Mouse (Mus musculus): Measurements from ENCODE around the gene Serhl. TPM values are rescaled to one million over a fixed set of nuclear protein-coding genes. Genes with fewer than 3 reads are reported as not detected.
A peak's percentile ranks its signal among the peaks of the same experiment; 100 is the strongest.

Gene Serhl
- polyA plus RNA-seq, 1 experiment from 2014 or later: 30.6 TPM

GRCm38 (mm10) chr15:83086636-83087328 lies 2.5 kb upstream of the Serhl start:
- no peak overlapping the region for H3K4me2 ChIP-seq (replicated peaks)
- no peak overlapping the region for H3K4me3 ChIP-seq (replicated peaks)
- H3K4me1 ChIP-seq (replicated peaks): peaks cover 30% of the 10 kb centered on the region
- H3K36me3 ChIP-seq: no peaks in the 10 kb centered on the region
- WGBS: 84% methylated on average over 13 of the region's 13 CpGs
- H3K9me3 ChIP-seq: no peaks in the 10 kb centered on the region
- no peak overlapping the region for H3K27ac ChIP-seq
- no peak for ATAC-seq
- H3K9ac ChIP-seq (replicated peaks): no peak overlapping the region
- H3K27me3 ChIP-seq: peaks cover 23% of the 10 kb centered on the region; the same call in 1 of the 2 replicates

DNA sequence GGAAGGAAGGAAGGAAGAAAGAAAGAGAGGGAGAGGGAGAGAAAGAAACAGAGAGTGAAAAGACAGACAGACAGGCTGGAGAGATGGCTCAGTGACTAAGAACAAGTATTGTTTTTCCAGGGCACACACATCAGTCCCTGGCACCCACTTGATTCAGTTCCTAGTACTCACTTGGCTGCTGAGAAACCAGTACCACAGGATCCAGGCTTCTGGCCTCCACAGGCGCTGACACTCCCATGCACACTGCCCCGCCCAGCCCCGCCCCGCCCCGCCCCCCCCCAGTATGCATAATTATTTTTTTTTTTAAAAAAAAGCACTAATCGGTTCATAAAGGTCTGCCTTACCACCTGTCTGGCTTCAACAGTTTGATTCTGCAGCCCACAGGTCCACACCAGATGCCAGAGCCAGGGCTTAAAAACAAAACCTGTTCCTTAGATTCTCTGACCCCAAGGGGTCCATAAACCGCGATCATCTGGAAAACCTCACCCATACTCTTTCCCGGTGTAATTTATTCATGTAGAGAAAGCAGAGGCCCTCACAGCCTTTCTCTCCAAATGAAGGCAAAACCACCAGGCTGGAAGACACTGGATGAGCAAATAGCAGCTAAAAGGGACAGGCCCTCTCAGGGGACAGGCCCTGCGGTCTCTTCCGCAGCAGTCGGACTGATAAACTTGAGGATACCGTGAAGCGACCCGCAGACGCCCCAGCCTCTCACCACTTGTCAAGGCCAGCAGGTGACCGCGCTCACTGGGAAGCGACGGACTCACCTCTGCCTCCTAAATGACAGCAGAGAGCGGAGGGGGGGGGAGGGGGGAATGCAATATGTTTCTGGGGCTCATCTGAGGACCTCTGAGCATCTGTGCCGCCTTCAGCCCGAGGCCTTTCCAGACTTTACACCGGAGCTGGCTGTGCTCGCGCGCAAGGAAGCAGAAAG lies 544 bp upstream of the Serhl start:
- 6% methylated on average over 27 of the region's 27 CpGs for WGBS
- H3K9ac ChIP-seq (replicated peaks): peak overlapping the region; percentile 48; the same call in 1 of the 2 replicates
- H3K4me1 ChIP-seq (replicated peaks): peaks cover 22% of the 10 kb centered on the region
- no peaks in the 10 kb centered on the region for H3K9me3 ChIP-seq
- ATAC-seq: no peak
- no peaks in the 10 kb centered on the region for H3K36me3 ChIP-seq
- peaks cover 23% of the 10 kb centered on the region; the same call in 1 of the 2 replicates for H3K27me3 ChIP-seq
- H3K4me3 ChIP-seq (replicated peaks): no peak overlapping the region
- peak overlapping the region; percentile 37 for H3K4me2 ChIP-seq (replicated peaks)
- no peak overlapping the region for H3K27ac ChIP-seq

DNA sequence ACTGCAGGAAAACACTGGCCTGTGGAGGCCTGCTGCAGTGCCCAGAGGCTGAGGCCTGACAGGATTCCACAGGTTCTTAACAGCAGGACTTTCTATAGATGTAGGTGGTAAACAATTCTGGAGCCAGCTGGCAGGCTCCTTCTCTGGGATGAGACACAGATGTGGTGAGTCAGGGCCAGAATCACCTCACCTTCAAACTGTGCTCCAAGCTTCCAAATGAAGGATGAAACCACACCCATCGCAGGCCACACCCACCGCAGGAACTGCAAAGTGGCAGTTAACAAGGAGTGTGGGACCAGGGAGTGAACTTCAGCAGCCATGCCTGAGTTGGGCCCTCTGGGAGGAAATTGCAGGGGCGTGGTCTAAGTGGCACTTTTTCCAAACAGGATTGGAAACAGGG lies 1.6 kb downstream of the Serhl start:
- peaks cover 12% of the 10 kb centered on the region for H3K4me1 ChIP-seq (replicated peaks)
- no peak for ATAC-seq

GRCm38 (mm10) chr15:83093687-83094086 lies 4.4 kb downstream of the Serhl start:
- H3K4me1 ChIP-seq (replicated peaks): peaks cover 13% of the 10 kb centered on the region
- no peak overlapping the region for H3K4me3 ChIP-seq (replicated peaks)
- peaks cover 22% of the 10 kb centered on the region for H3K27me3 ChIP-seq
- no peaks in the 10 kb centered on the region for H3K36me3 ChIP-seq
- H3K9me3 ChIP-seq: no peaks in the 10 kb centered on the region
- no peak for ATAC-seq
- no peak overlapping the region for H3K4me2 ChIP-seq (replicated peaks)
- 88% methylated on average over 2 of the region's 2 CpGs for WGBS
- no peak overlapping the region for H3K9ac ChIP-seq (replicated peaks)
- no peak overlapping the region for H3K27ac ChIP-seq

More for the DNA sequence above, 1.6 kb downstream of the Serhl start:
- Histone ChIP-seq H3K4me3 (replicated peaks) (no peak overlapping the region), H3K27me3 (peaks cover 17% of the 10 kb centered on the region; the same call in 1 of the 2 replicates), H3K9me3 (no peaks in the 10 kb centered on the region), H3K4me2 (replicated peaks) (no peak overlapping the region), H3K9ac (replicated peaks) (no peak overlapping the region), H3K36me3 (no peaks in the 10 kb centered on the region), H3K27ac (no peak overlapping the region)
- 57% methylated on average over 3 of the region's 3 CpGs for WGBS

GRCm38 (mm10) chr15:83095950-83096349 lies 6.6 kb downstream of the Serhl start:
- no peak overlapping the region for H3K9ac ChIP-seq (replicated peaks)
- H3K27me3 ChIP-seq: peaks cover 17% of the 10 kb centered on the region
- WGBS: 52% methylated on average over 2 of the region's 2 CpGs
- no peaks in the 10 kb centered on the region for H3K9me3 ChIP-seq
- H3K4me3 ChIP-seq (replicated peaks): no peak overlapping the region
- ATAC-seq: no peak
- no peaks in the 10 kb centered on the region for H3K36me3 ChIP-seq
- no peak overlapping the region for H3K4me2 ChIP-seq (replicated peaks)
- H3K4me1 ChIP-seq (replicated peaks): peaks cover 23% of the 10 kb centered on the region
- H3K27ac ChIP-seq: no peak overlapping the region

- peak overlapping the region; percentile 36 for H3K4me3 ChIP-seq (replicated peaks)
- WGBS: under 1% methylated on average over 31 of the region's 31 CpGs
- H3K27ac ChIP-seq: 0 out of 2 replicates have a peak overlapping the region, but pooled peaks have one; percentile 25
Measured at GRCm38 (mm10) chr15:83099533-83100331, 10.4 kb downstream of the Serhl start.

GRCm38 (mm10) chr15:83100332-83100662 lies 11.0 kb downstream of the Serhl start:
- WGBS: 10% methylated on average over 8 of the region's 8 CpGs
- peak; percentile 65; the same call in 1 of the 2 replicates for ATAC-seq
- peaks cover 20% of the 10 kb centered on the region for H3K27me3 ChIP-seq
- no peaks in the 10 kb centered on the region for H3K9me3 ChIP-seq
- peak overlapping the region; percentile 36 for H3K4me3 ChIP-seq (replicated peaks)
- H3K4me1 ChIP-seq (replicated peaks): peaks cover 23% of the 10 kb centered on the region
- no peak overlapping the region for H3K27ac ChIP-seq
- no peaks in the 10 kb centered on the region for H3K36me3 ChIP-seq
- H3K9ac ChIP-seq (replicated peaks): peak overlapping the region; percentile 62
- H3K4me2 ChIP-seq (replicated peaks): peak overlapping the region; percentile 67

More at GRCm38 (mm10) chr15:83099533-83100331, 10.4 kb downstream of the Serhl start:
- Histone ChIP-seq H3K36me3 (no peaks in the 10 kb centered on the region), H3K27me3 (peaks cover 20% of the 10 kb centered on the region), H3K4me2 (replicated peaks) (peak overlapping the region; percentile 67), H3K4me1 (replicated peaks) (peaks cover 23% of the 10 kb centered on the region), H3K9ac (replicated peaks) (peak overlapping the region; percentile 62), H3K9me3 (no peaks in the 10 kb centered on the region)
- ATAC-seq: peak; percentile 80

DNA sequence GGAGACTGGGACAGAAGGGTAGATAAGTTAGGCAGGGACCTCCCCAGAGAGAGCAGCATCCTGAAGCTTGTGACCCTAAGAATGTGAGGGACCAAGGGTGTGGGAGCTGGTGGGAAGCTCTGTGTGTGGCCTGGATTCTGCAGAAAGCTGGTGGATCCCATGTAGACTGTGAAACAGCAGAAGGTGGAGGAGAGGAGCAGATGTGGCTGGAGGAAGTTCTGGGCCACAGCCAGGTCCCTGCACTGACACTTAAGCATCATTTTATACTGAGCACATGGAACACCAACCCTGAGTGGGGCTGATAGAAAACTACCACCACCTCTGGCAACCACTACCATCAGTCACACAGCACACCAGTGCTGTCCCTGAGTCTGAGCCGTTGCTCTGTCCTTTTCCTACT lies 13.8 kb downstream of the Serhl start:
- Histone ChIP-seq H3K4me3 (replicated peaks) (no peak overlapping the region), H3K27ac (no peak overlapping the region), H3K27me3 (peaks cover 14% of the 10 kb centered on the region), H3K4me2 (replicated peaks) (no peak overlapping the region), H3K36me3 (no peaks in the 10 kb centered on the region), H3K4me1 (replicated peaks) (peaks cover 28% of the 10 kb centered on the region), H3K9me3 (no peaks in the 10 kb centered on the region), H3K9ac (replicated peaks) (no peak overlapping the region)
- WGBS: 94% methylated on average over 1 of the region's 1 CpGs
- ATAC-seq: no peak

DNA sequence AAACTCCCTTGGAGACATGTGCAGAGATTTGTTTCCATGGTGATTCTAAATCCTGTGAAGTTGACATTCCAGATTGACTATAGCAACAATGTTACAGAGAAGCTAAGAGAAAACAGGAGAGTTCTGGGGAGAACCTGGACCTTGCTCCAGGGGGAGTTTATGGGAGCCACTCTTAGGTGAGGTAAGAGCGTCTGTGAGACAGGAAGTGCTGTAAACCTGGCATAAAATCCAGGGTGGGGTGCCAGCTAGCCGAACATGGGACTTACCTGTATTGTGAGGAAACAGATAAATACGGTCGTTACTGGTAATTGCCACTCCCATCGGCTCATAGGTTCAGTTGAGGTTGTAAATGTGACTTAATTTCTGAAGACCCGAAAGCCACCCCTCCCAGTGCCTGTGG lies 17.1 kb downstream of the Serhl start:
- Histone ChIP-seq H3K4me1 (replicated peaks) (peaks cover 17% of the 10 kb centered on the region), H3K4me2 (replicated peaks) (no peak overlapping the region), H3K4me3 (replicated peaks) (no peak overlapping the region), H3K27me3 (0 out of 2 replicates have a peak, but pooled peaks cover 3% of the 10 kb centered on the region), H3K27ac (no peak overlapping the region), H3K9ac (replicated peaks) (no peak overlapping the region), H3K9me3 (no peaks in the 10 kb centered on the region), H3K36me3 (no peaks in the 10 kb centered on the region)
- WGBS: 82% methylated on average over 6 of the region's 6 CpGs
- no peak for ATAC-seq

DNA sequence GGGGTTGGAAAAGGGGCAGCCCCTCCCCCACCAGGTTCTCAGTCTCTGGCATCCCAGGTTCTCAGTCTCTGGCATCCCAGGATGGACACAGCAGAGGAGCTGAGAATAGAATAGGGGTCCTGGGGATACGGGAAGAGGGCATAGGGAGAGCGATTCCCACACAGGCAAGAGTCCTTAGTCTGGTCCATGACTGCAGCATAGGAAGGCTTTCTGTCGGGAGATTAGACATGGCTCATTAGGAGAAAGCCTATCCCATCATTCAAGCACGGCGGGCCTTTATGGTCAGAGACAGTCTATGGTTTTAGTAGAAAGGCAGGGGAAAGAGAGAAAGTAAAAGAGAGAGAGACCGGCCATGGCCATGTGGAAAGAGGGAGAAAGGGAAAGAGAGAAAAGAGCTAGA lies 18.5 kb downstream of the Serhl start:
- H3K36me3 ChIP-seq: no peaks in the 10 kb centered on the region
- WGBS: 28% methylated on average over 6 of the region's 6 CpGs
- no peaks in the 10 kb centered on the region for H3K27me3 ChIP-seq
- H3K9me3 ChIP-seq: no peaks in the 10 kb centered on the region
- ATAC-seq: no peak
- no peak overlapping the region for H3K27ac ChIP-seq
- no peak overlapping the region for H3K4me3 ChIP-seq (replicated peaks)
- H3K4me1 ChIP-seq (replicated peaks): peaks cover 22% of the 10 kb centered on the region
- no peak overlapping the region for H3K4me2 ChIP-seq (replicated peaks)
- no peak overlapping the region; the same call in 1 of the 2 replicates for H3K9ac ChIP-seq (replicated peaks)

- H3K27ac ChIP-seq: no peak overlapping the region
- no peak overlapping the region for H3K4me3 ChIP-seq (replicated peaks)
- H3K4me2 ChIP-seq (replicated peaks): no peak overlapping the region
- 0 out of 2 replicates have a peak, but pooled peaks cover 3% of the 10 kb centered on the region for H3K27me3 ChIP-seq
- H3K9me3 ChIP-seq: no peaks in the 10 kb centered on the region
- peaks cover 19% of the 10 kb centered on the region for H3K36me3 ChIP-seq
- no peak overlapping the region for H3K9ac ChIP-seq (replicated peaks)
- no peak for ATAC-seq
- H3K4me1 ChIP-seq (replicated peaks): peaks cover 39% of the 10 kb centered on the region
- 55% methylated on average over 6 of the region's 6 CpGs for WGBS
Measured at GRCm38 (mm10) chr15:83111290-83111689, 22.0 kb downstream of the Serhl start.
